Mouse (Mus musculus) liver, adult 2 months (tissue): ENCODE results near the gene Lef1. TPM values are rescaled to one million over a fixed set of nuclear protein-coding genes. Genes with fewer than 3 reads are reported as not detected.

ENCODE experiments used
- DNase-seq: peaks from one replicate; pipeline ENCODE4 v3.0.0-alpha.2; 2011; ENCODE audit warnings: low read depth, low spot score; ENCODE audit errors: extremely low read depth
- H3K27ac ChIP-seq: fragments of 200-500 bp; replicated peaks from 2 replicates; pipeline ENCODE4 v1.5.1; 2012; ENCODE audit warnings: low read depth, mild to moderate bottlenecking, control low read depth, inconsistent platforms, low read length; ENCODE audit not compliant: insufficient read depth
- H3K27me3 ChIP-seq: fragments of 200-500 bp; 2 replicates; pipeline ENCODE4 v1.6.1; 2012; ENCODE audit warnings: mild to moderate bottlenecking, moderate library complexity, low read length, inconsistent platforms; ENCODE audit not compliant: control insufficient read depth, insufficient read depth
- H3K36me3 ChIP-seq: fragments of 200-500 bp; 2 replicates; pipeline ENCODE4 v1.6.1; 2012; ENCODE audit warnings: low read length, inconsistent platforms; ENCODE audit not compliant: control insufficient read depth, insufficient read depth
- H3K4me1 ChIP-seq: fragments of 200-500 bp; 2 replicates; pipeline ENCODE4 v1.6.1; 2011; ENCODE audit warnings: low read length; ENCODE audit not compliant: control insufficient read depth, insufficient read depth
- H3K4me3 ChIP-seq: fragments of 200-500 bp; 2 replicates; pipeline ENCODE4 v1.5.1; 2011; ENCODE audit warnings: low read depth, mild to moderate bottlenecking, control low read depth, low read length, moderate library complexity; ENCODE audit not compliant: insufficient read depth
- H3K79me2 ChIP-seq: fragments of 200-500 bp; 2 replicates; pipeline ENCODE4 v1.6.1; 2012; ENCODE audit warnings: inconsistent platforms, mild to moderate bottlenecking, low read length, moderate library complexity; ENCODE audit not compliant: control insufficient read depth, insufficient read depth
- H3K9ac ChIP-seq: fragments of 200-500 bp; 2 replicates; pipeline ENCODE4 v1.6.1; 2012; ENCODE audit warnings: low read depth, mild to moderate bottlenecking, control low read depth, inconsistent platforms, low read length
- CTCF ChIP-seq: fragments of 200-500 bp; IDR thresholded peaks from 2 replicates; pipeline ENCODE4 v1.5.1; 2011; ENCODE audit warnings: low read depth, low read length, control low read depth
- POLR2A ChIP-seq: fragments of 200-500 bp; IDR thresholded peaks from 2 replicates; pipeline ENCODE4 v1.6.1; 2011; ENCODE audit warnings: low read length, control low read depth; ENCODE audit not compliant: insufficient read depth; ENCODE audit errors: extremely low read depth
- WGBS: fragments of 180-500 bp; shearing (Covaris S2); methylation state at CpG from one replicate; pipeline ENCODE4 v1.1.7; 2018; 5-methylcytosine and 5-hydroxymethylcytosine counted together
- polyA plus RNA-seq: library from polyadenylated mRNA; depleted of rRNA; stranded (reverse); fragments of >200 nt; gene quantifications from 2 replicates; pipeline ENCODE4 v1.2.3, GENCODE M21; 2012
- total RNA-seq: library from RNA; depleted of rRNA; stranded (reverse); fragments of >200 nt; gene quantifications from 2 replicates; pipeline ENCODE4 v1.2.3, GENCODE M21; 2014

Lef1 gene
- total and polyA plus RNA-seq, 2 experiments, result 0.37 to 0.45 TPM

DNA sequence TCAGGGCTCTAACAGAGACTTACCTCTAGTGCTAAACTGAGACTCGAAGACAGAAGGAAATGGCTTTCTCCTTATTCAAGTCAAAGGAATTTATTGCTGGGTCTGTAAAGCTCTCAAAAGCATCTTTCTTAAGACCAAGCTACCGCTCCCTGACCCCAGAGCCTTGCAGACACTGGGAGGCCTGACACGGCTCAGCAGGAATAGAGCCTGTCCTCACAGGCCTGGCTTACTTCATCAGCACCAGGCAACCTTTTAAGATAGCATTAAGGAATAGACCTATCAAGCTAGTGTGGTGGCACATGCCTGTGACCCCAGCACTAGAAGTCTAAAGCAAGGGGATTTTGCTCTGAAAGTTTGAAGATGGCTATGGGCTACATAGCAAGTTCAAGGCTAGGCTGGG is 20.6 kb upstream of the Lef1 start:
- Histone ChIP-seq H3K27ac (no peak overlapping the region), H3K79me2 (no peaks in the 10 kb centered on the region), H3K4me1 (no peaks in the 10 kb centered on the region), H3K27me3 (peaks cover 8% of the 10 kb centered on the region), H3K36me3 (no peaks in the 10 kb centered on the region), H3K4me3 (no peak overlapping the region), H3K9ac (no peak overlapping the region)
- DNase-seq, result no peak
- 77% methylated on average over 3 of the region's 3 CpGs for WGBS
- TF ChIP-seq POLR2A (no peak), CTCF (no peak)

DNA sequence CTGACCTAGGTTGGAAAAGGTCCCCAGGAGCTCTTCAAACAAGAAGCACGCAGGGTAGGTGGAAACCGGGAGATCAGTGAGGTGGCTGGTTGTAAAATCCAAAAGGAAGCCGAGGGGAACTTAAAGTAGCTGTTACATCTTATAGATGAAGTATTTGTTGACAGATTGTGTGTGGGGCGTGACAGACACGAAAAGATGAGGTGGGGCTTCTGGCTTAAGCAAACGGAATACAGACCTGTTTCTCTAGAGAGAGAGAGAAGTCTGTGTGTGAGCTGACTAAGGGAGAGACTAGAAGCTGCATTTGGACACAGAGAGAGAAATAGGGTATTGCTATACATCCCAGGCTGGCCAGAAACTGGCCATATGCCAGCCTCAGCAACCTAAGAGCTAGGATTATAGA is 18.2 kb upstream of the Lef1 start:
- TF ChIP-seq POLR2A (no peak), CTCF (no peak)
- no peak for DNase-seq
- Histone ChIP-seq H3K4me3 (no peak overlapping the region), H3K27ac (no peak overlapping the region), H3K79me2 (no peaks in the 10 kb centered on the region), H3K27me3 (no peaks in the 10 kb centered on the region), H3K4me1 (no peaks in the 10 kb centered on the region), H3K36me3 (no peaks in the 10 kb centered on the region), H3K9ac (no peak overlapping the region)
- 46% methylated on average over 6 of the region's 6 CpGs for WGBS

GRCm38 (mm10) chr3:131093736-131094135 is 16.5 kb upstream of the Lef1 start:
- H3K36me3 ChIP-seq, result no peaks in the 10 kb centered on the region
- TF ChIP-seq POLR2A (no peak), CTCF (no peak)
- 77% methylated on average over 12 of the region's 12 CpGs for WGBS
- H3K9ac ChIP-seq, result no peak overlapping the region
- DNase-seq, result no peak
- H3K4me1 ChIP-seq, result no peaks in the 10 kb centered on the region
- no peaks in the 10 kb centered on the region for H3K79me2 ChIP-seq
- H3K27ac ChIP-seq, result no peak overlapping the region
- H3K27me3 ChIP-seq, result no peaks in the 10 kb centered on the region
- no peak overlapping the region for H3K4me3 ChIP-seq

- Histone ChIP-seq H3K9ac (no peak overlapping the region), H3K27me3 (no peaks in the 10 kb centered on the region), H3K4me3 (no peak overlapping the region), H3K79me2 (no peaks in the 10 kb centered on the region), H3K36me3 (no peaks in the 10 kb centered on the region), H3K27ac (no peak overlapping the region), H3K4me1 (no peaks in the 10 kb centered on the region)
- no peak for TF ChIP-seq POLR2A
- TF ChIP-seq CTCF, result no peak
- DNase-seq, result no peak
- WGBS, result 90% methylated on average over 4 of the region's 4 CpGs
Measured at GRCm38 (mm10) chr3:131096105-131096504, 14.2 kb upstream of the Lef1 start.

GRCm38 (mm10) chr3:131102191-131102774 is 8.0 kb upstream of the Lef1 start:
- WGBS, result 60% methylated on average over 13 of the region's 13 CpGs
- Histone ChIP-seq H3K27me3 (peaks cover 13% of the 10 kb centered on the region), H3K4me1 (peaks cover 3% of the 10 kb centered on the region; the same call in 1 of the 2 replicates), H3K27ac (no peak overlapping the region), H3K4me3 (no peak overlapping the region), H3K36me3 (no peaks in the 10 kb centered on the region), H3K79me2 (no peaks in the 10 kb centered on the region), H3K9ac (no peak overlapping the region)
- no peak for DNase-seq
- TF ChIP-seq POLR2A (no peak), CTCF (no peak)

DNA sequence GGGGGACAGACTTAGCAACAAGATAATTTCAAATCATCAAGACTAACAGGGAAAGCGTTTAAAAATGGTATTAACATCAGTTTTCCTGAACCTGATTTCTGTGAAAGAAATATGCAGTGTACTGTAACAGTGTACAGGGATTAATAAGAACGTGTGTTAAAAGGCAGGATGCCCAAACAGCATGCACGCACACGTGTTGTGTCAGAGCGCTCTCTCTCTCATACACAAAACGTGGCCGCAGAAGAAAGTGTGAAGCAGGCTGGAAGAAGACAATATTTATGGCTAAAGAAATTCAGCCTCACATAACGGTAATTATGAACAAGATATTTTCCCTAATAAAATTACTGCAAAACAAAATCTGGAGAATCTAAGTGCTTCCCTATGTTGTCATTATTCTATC is 4.9 kb upstream of the Lef1 start:
- no peak for DNase-seq
- Histone ChIP-seq H3K4me1 (peaks cover 3% of the 10 kb centered on the region; the same call in 1 of the 2 replicates), H3K4me3 (no peak overlapping the region), H3K36me3 (no peaks in the 10 kb centered on the region), H3K27me3 (peaks cover 21% of the 10 kb centered on the region), H3K79me2 (no peaks in the 10 kb centered on the region), H3K27ac (no peak overlapping the region), H3K9ac (no peak overlapping the region)
- TF ChIP-seq CTCF (no peak), POLR2A (no peak)
- WGBS, result 62% methylated on average over 8 of the region's 8 CpGs
